Mouse (Mus musculus) heart, embryonic 10.5 days (tissue): Measurements from ENCODE around the gene 2810408A11Rik. TPM values are rescaled to one million over a fixed set of nuclear protein-coding genes. Genes with fewer than 3 reads are reported as not detected.

Experiments used
- DNase-seq: peaks from one replicate; pipeline ENCODE4 v3.0.0-alpha.2; 2017; ENCODE audit warnings: low spot score
- H3K27ac ChIP-seq: fragments of 300-500 bp; sonication (generic); 2 replicates; pipeline ENCODE4 v1.5.1; 2016; ENCODE audit warnings: mild to moderate bottlenecking
- H3K27me3 ChIP-seq: fragments of 300-500 bp; sonication (generic); 2 replicates; pipeline ENCODE4 v1.6.1; 2016; ENCODE audit warnings: mild to moderate bottlenecking; ENCODE audit not compliant: poor library complexity, insufficient read depth, severe bottlenecking
- H3K36me3 ChIP-seq: fragments of 300-500 bp; sonication (generic); 2 replicates; pipeline ENCODE4 v1.6.1; 2016; ENCODE audit warnings: mild to moderate bottlenecking, moderate library complexity
- H3K4me1 ChIP-seq: fragments of 300-500 bp; sonication (generic); 2 replicates; pipeline ENCODE4 v1.6.1; 2016; ENCODE audit warnings: mild to moderate bottlenecking
- H3K4me3 ChIP-seq: fragments of 300-500 bp; sonication (generic); 2 replicates; pipeline ENCODE4 v1.5.1; 2016; ENCODE audit warnings: mild to moderate bottlenecking, moderate library complexity
- H3K9me3 ChIP-seq: fragments of 300-500 bp; sonication (generic); 2 replicates; pipeline ENCODE4 v1.6.1; 2016; ENCODE audit warnings: mild to moderate bottlenecking, moderate library complexity
- WGBS: fragments of 180-500 bp; shearing (Covaris S2); methylation state at CpG from one replicate; pipeline ENCODE4 v1.1.7; 2016; 5-methylcytosine and 5-hydroxymethylcytosine counted together
- polyA plus RNA-seq: library from polyadenylated mRNA; unstranded; fragments of >200 nt; fragmentation: Nextera tagmentation; extraction: Ambion mirVana; gene quantifications from 2 replicates; pipeline ENCODE4 v1.2.1, GENCODE M21; 2016

Gene 2810408A11Rik
- polyA plus RNA-seq = 5.5 and 8.7 TPM in 2 replicates

GRCm38 (mm10) chr11:69900471-69901405, at the start of gene 2810408A11Rik, which contains the start of gene Neurl4:
Gene 2810408A11Rik (minus strand): TSS chr11:69900987.
Gene Neurl4 (plus strand): TSS chr11:69901072.
- no peaks in the 10 kb centered on the region for H3K9me3 ChIP-seq
- no peaks in the 10 kb centered on the region for H3K27me3 ChIP-seq
- peak within 1 kb of the TSS; percentile 96 for H3K4me3 ChIP-seq
- peaks cover 26% of the 10 kb centered on the region for H3K36me3 ChIP-seq
- WGBS = under 1% methylated on average over 38 of the region's 38 CpGs
- peak; percentile 97 for DNase-seq
- H3K27ac ChIP-seq = peak within 1 kb of the TSS; percentile 99
- H3K4me1 ChIP-seq = peaks cover 48% of the 10 kb centered on the region

GRCm38 (mm10) chr11:69948763-69949150, 48.0 kb upstream of the 2810408A11Rik start:
- peaks cover 33% of the 10 kb centered on the region for H3K27me3 ChIP-seq
- H3K9me3 ChIP-seq = no peaks in the 10 kb centered on the region
- H3K27ac ChIP-seq = peak overlapping the region; percentile 91
- WGBS = under 1% methylated on average over 14 of the region's 14 CpGs
- H3K36me3 ChIP-seq = peaks cover 27% of the 10 kb centered on the region
- peak overlapping the region; percentile 70 for H3K4me3 ChIP-seq
- peaks cover 38% of the 10 kb centered on the region for H3K4me1 ChIP-seq
- DNase-seq = peak; percentile 94

- H3K27me3 ChIP-seq = peaks cover 36% of the 10 kb centered on the region
- peak within 1 kb of the TSS; percentile 70 for H3K4me3 ChIP-seq
- H3K9me3 ChIP-seq = no peaks in the 10 kb centered on the region
- peak; percentile 98 for DNase-seq
- peaks cover 37% of the 10 kb centered on the region for H3K4me1 ChIP-seq
- under 1% methylated on average over 34 of the region's 34 CpGs for WGBS
- peak within 1 kb of the TSS; percentile 91 for H3K27ac ChIP-seq
- H3K36me3 ChIP-seq = peaks cover 32% of the 10 kb centered on the region
Observed at GRCm38 (mm10) chr11:69948066-69948762, 47.4 kb upstream of the 2810408A11Rik start, which contains the start of gene Slc2a4. Gene Slc2a4 (minus strand): TSS chr11:69948188.

GRCm38 (mm10) chr11:69947337-69948065, 46.7 kb upstream of the 2810408A11Rik start:
- H3K27ac ChIP-seq = peak overlapping the region; percentile 91
- peaks cover 34% of the 10 kb centered on the region for H3K4me1 ChIP-seq
- peaks cover 43% of the 10 kb centered on the region for H3K27me3 ChIP-seq
- peak overlapping the region; percentile 70 for H3K4me3 ChIP-seq
- H3K9me3 ChIP-seq = no peaks in the 10 kb centered on the region
- DNase-seq = peak; percentile 82
- 2% methylated on average over 29 of the region's 29 CpGs for WGBS
- peaks cover 39% of the 10 kb centered on the region for H3K36me3 ChIP-seq

GRCm38 (mm10) chr11:69945997-69946891, 45.5 kb upstream of the 2810408A11Rik start:
- peak; percentile 85 for DNase-seq
- peaks cover 34% of the 10 kb centered on the region for H3K4me1 ChIP-seq
- H3K4me3 ChIP-seq = peak overlapping the region; percentile 70
- 88% methylated on average over 18 of the region's 18 CpGs for WGBS
- peaks cover 42% of the 10 kb centered on the region for H3K27me3 ChIP-seq
- H3K27ac ChIP-seq = peak overlapping the region; percentile 91
- peaks cover 41% of the 10 kb centered on the region for H3K36me3 ChIP-seq
- no peaks in the 10 kb centered on the region for H3K9me3 ChIP-seq

- no peak for DNase-seq
- H3K36me3 ChIP-seq = peaks cover 41% of the 10 kb centered on the region
- H3K9me3 ChIP-seq = no peaks in the 10 kb centered on the region
- H3K4me3 ChIP-seq = peak overlapping the region; percentile 70; the same call in 1 of the 2 replicates
- 67% methylated on average over 13 of the region's 13 CpGs for WGBS
- H3K27me3 ChIP-seq = peaks cover 43% of the 10 kb centered on the region
- peak overlapping the region; percentile 39; the same call in 1 of the 2 replicates for H3K27ac ChIP-seq
- peaks cover 34% of the 10 kb centered on the region for H3K4me1 ChIP-seq
Observed at GRCm38 (mm10) chr11:69945216-69945615, 44.4 kb upstream of the 2810408A11Rik start.

GRCm38 (mm10) chr11:69940962-69941361, 40.2 kb upstream of the 2810408A11Rik start:
- WGBS = 81% methylated on average over 4 of the region's 4 CpGs
- H3K27me3 ChIP-seq = peaks cover 78% of the 10 kb centered on the region
- H3K9me3 ChIP-seq = no peaks in the 10 kb centered on the region
- DNase-seq = no peak
- H3K36me3 ChIP-seq = peaks cover 36% of the 10 kb centered on the region
- H3K4me3 ChIP-seq = no peak overlapping the region
- H3K4me1 ChIP-seq = peaks cover 27% of the 10 kb centered on the region
- H3K27ac ChIP-seq = no peak overlapping the region

GRCm38 (mm10) chr11:69939731-69940130, 38.9 kb upstream of the 2810408A11Rik start:
- H3K4me1 ChIP-seq = peaks cover 29% of the 10 kb centered on the region
- WGBS = 91% methylated on average over 17 of the region's 17 CpGs
- no peak for DNase-seq
- no peak overlapping the region for H3K4me3 ChIP-seq
- H3K27me3 ChIP-seq = peaks cover 77% of the 10 kb centered on the region
- H3K9me3 ChIP-seq = no peaks in the 10 kb centered on the region
- peak overlapping the region; percentile 48; the same call in 1 of the 2 replicates for H3K27ac ChIP-seq
- peaks cover 24% of the 10 kb centered on the region for H3K36me3 ChIP-seq

- 57% methylated on average over 5 of the region's 5 CpGs for WGBS
- no peak overlapping the region for H3K27ac ChIP-seq
- peaks cover 73% of the 10 kb centered on the region for H3K27me3 ChIP-seq
- no peak overlapping the region for H3K4me3 ChIP-seq
- DNase-seq = no peak
- no peaks in the 10 kb centered on the region for H3K9me3 ChIP-seq
- peaks cover 31% of the 10 kb centered on the region for H3K4me1 ChIP-seq
- H3K36me3 ChIP-seq = peaks cover 18% of the 10 kb centered on the region
Observed at GRCm38 (mm10) chr11:69939181-69939580, 38.4 kb upstream of the 2810408A11Rik start.

GRCm38 (mm10) chr11:69938401-69938979, 37.7 kb upstream of the 2810408A11Rik start:
- DNase-seq = no peak
- peaks cover 36% of the 10 kb centered on the region for H3K4me1 ChIP-seq
- peaks cover 68% of the 10 kb centered on the region for H3K27me3 ChIP-seq
- no peak overlapping the region for H3K4me3 ChIP-seq
- WGBS = 28% methylated on average over 9 of the region's 9 CpGs
- peaks cover 11% of the 10 kb centered on the region for H3K36me3 ChIP-seq
- H3K27ac ChIP-seq = no peak overlapping the region
- no peaks in the 10 kb centered on the region for H3K9me3 ChIP-seq

- DNase-seq = no peak
- 59% methylated on average over 5 of the region's 5 CpGs for WGBS
- peak overlapping the region; percentile 52; the same call in 1 of the 2 replicates for H3K27ac ChIP-seq
- H3K4me3 ChIP-seq = no peak overlapping the region
- no peaks in the 10 kb centered on the region for H3K9me3 ChIP-seq
- peaks cover 5% of the 10 kb centered on the region for H3K36me3 ChIP-seq
- peaks cover 62% of the 10 kb centered on the region for H3K27me3 ChIP-seq
- peaks cover 36% of the 10 kb centered on the region for H3K4me1 ChIP-seq
Observed at GRCm38 (mm10) chr11:69937834-69938233, 37.0 kb upstream of the 2810408A11Rik start.
